Mouse (Mus musculus): ENCODE measurements around the gene Ccdc8. TPM values are rescaled to one million over a fixed set of nuclear protein-coding genes. Genes with fewer than 3 reads are reported as not detected.
A peak's percentile ranks its signal among the peaks of the same experiment; 100 is the strongest.

Gene Ccdc8
- polyA plus RNA-seq, 1 experiment from 2014 or later = 24.7 TPM

DNA sequence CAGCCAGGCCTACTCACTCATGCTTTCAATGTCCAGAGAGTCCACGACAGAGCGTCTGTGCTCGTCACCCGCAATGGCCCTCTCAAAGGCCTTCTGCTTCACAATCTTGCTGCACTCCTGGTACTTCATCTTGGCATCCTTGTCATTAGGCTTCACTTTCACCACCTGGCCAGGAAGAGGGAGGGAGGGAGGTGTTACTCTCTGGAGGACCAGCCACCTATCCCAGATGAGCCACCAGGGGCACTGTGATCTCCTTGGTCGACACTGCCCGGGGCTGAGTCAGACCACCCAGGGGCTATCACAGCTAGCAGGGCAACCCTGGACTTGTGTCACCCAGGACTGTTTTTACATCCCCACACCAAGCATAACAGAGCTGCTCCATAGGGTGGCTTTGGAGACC is 22.9 kb downstream of the Ccdc8 start:
- Histone ChIP-seq H3K27me3 (replicated peaks; ENCODE audit: control insufficient read depth, insufficient read depth, low read length) (no peaks in the 10 kb centered on the region), H3K4me2 (ENCODE audit: low read depth, low read length) (no peak overlapping the region), H3K4me3 (ENCODE audit: low read depth, low read length) (no peak overlapping the region), H3K36me3 (ENCODE audit: control insufficient read depth, insufficient read depth, low read length) (peaks cover 91% of the 10 kb centered on the region), H3K4me1 (ENCODE audit: control insufficient read depth, insufficient read depth, low read length) (0 out of 2 replicates have a peak, but pooled peaks cover 7% of the 10 kb centered on the region), H3K9ac (ENCODE audit: low read depth, low read length) (no peak overlapping the region), H3K27ac (replicated peaks; ENCODE audit: low read depth, low read length) (no peak overlapping the region), H3K9me3 (ENCODE audit: control insufficient read depth, low read length) (no peaks in the 10 kb centered on the region)
- 85% methylated on average over 6 of the region's 6 CpGs for WGBS
- ATAC-seq (ENCODE audit: low read depth) (no peak), DNase-seq (ENCODE audit: low spot score) (no peak)

DNA sequence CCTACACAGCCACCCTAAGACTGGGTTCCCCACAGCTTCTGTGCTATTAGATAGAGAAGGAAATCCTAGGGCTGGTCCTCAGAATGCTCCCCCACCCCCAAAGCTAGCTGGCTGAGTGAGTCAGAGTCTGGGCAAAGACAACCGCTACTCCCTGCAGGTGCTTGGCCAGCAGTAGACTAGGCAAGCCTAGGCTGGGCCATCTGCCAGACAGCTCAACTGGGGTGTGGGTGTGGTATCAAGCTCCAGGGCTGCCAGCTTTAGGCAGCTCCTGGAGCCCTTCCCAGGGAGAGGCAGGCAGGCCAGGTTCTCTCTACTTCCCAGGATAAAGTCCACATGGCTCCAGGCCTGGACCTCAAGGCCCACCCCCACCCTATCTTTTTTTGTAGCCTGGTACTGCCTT is 24.5 kb downstream of the Ccdc8 start:
- WGBS = 33% methylated on average over 1 of the region's 1 CpGs
- DNase-seq (ENCODE audit: low spot score) = peak; percentile 94
- H3K9me3 ChIP-seq (ENCODE audit: control insufficient read depth, low read length) = no peaks in the 10 kb centered on the region
- H3K9ac ChIP-seq (ENCODE audit: low read depth, low read length) = no peak overlapping the region
- H3K27ac ChIP-seq (replicated peaks; ENCODE audit: low read depth, low read length) = peak overlapping the region; percentile 56; the same call in 1 of the 2 replicates
- no peak overlapping the region for H3K4me3 ChIP-seq (ENCODE audit: low read depth, low read length)
- H3K4me2 ChIP-seq (ENCODE audit: low read depth, low read length) = no peak overlapping the region
- H3K36me3 ChIP-seq (ENCODE audit: control insufficient read depth, insufficient read depth, low read length) = peaks cover 92% of the 10 kb centered on the region
- peak; percentile 87 for ATAC-seq (ENCODE audit: low read depth)
- 0 out of 2 replicates have a peak, but pooled peaks cover 7% of the 10 kb centered on the region for H3K4me1 ChIP-seq (ENCODE audit: control insufficient read depth, insufficient read depth, low read length)
- H3K27me3 ChIP-seq (replicated peaks; ENCODE audit: control insufficient read depth, insufficient read depth, low read length) = no peaks in the 10 kb centered on the region

DNA sequence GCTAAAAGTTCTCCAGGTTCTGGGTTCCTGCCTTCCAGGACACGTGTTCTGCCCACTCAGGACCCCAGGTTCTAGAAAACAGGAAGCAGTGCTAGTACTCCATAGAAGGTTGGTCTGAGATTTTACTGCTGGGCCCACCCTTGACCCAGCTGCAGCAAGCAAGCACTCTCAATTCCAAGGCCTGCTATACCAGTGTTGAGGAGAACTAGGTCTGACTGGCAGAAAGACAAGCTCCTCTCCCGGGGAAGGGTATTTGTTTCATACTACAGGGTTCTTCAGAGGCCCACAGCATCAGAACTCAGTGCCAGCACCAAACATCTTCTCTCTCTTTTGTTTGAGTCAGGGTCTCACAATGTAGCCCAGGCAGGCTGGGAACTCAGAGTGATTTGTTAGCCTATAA is 25.4 kb downstream of the Ccdc8 start:
- Histone ChIP-seq H3K9me3 (ENCODE audit: control insufficient read depth, low read length) (no peaks in the 10 kb centered on the region), H3K4me2 (ENCODE audit: low read depth, low read length) (no peak overlapping the region), H3K4me1 (ENCODE audit: control insufficient read depth, insufficient read depth, low read length) (0 out of 2 replicates have a peak, but pooled peaks cover 7% of the 10 kb centered on the region), H3K27me3 (replicated peaks; ENCODE audit: control insufficient read depth, insufficient read depth, low read length) (no peaks in the 10 kb centered on the region), H3K27ac (replicated peaks; ENCODE audit: low read depth, low read length) (no peak overlapping the region), H3K4me3 (ENCODE audit: low read depth, low read length) (no peak overlapping the region), H3K9ac (ENCODE audit: low read depth, low read length) (no peak overlapping the region), H3K36me3 (ENCODE audit: control insufficient read depth, insufficient read depth, low read length) (peaks cover 92% of the 10 kb centered on the region)
- WGBS = 83% methylated on average over 2 of the region's 2 CpGs
- no peak for DNase-seq (ENCODE audit: low spot score)
- no peak for ATAC-seq (ENCODE audit: low read depth)

DNA sequence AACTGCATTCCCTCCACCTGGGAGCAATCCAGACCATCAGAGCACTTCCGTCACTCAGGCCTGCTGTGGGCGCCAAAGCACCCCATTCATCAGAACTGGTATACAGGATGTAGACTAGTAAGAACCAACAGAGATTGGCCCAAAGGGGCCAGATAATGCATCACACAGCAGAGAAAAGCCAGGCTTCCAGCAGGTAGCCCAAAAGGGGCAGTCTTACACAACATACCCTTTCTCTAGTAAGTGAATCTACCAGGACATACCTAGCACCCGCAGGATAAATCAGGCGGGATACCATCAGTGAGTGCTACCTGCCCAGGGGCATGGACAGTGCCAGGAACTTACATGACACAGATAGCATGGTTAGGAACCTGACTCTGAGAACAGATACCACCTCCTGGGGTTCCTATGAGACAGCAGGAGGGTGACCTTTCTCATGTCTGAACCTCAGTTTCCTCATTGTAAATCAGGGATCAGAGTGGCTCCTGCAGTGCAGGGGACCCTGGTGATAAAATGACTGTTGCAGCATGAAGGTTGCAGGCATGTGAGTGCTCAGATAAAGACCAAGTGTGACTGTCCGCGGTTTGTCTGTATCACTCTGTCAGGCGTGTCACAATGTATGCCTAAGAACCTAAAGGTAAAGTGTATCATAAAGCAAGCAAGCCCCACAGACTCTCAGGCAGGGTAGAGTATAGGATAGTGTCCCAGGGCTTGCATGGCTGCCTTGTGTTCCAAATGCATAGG is 27.1 kb downstream of the Ccdc8 start:
- Histone ChIP-seq H3K4me3 (ENCODE audit: low read depth, low read length) (no peak overlapping the region), H3K9ac (ENCODE audit: low read depth, low read length) (no peak overlapping the region), H3K4me1 (ENCODE audit: control insufficient read depth, insufficient read depth, low read length) (0 out of 2 replicates have a peak, but pooled peaks cover 7% of the 10 kb centered on the region), H3K36me3 (ENCODE audit: control insufficient read depth, insufficient read depth, low read length) (peaks cover 85% of the 10 kb centered on the region), H3K27ac (replicated peaks; ENCODE audit: low read depth, low read length) (no peak overlapping the region), H3K27me3 (replicated peaks; ENCODE audit: control insufficient read depth, insufficient read depth, low read length) (no peaks in the 10 kb centered on the region), H3K9me3 (ENCODE audit: control insufficient read depth, low read length) (no peaks in the 10 kb centered on the region), H3K4me2 (ENCODE audit: low read depth, low read length) (no peak overlapping the region)
- 85% methylated on average over 7 of the region's 7 CpGs for WGBS
- DNase-seq (ENCODE audit: low spot score) (no peak), ATAC-seq (ENCODE audit: low read depth) (no peak)

DNA sequence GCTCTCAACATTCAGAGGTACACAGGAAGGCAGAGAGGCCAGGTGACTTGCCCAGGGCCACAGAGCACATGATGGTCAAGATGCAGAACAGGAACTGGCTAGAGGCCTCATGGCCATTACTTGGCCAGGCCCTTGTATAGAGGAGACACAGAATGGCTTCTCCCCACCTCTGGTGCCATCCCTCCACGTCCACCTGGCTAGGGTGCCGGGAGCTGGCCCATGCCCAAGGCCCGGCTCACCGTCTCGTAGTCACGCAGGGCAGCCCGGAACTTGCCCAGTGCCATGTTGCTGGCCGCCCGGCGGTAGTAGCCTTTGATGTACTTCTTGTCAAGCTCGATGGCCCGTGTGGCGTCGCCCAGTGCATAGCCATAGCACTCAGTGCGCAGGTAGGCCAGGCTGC is 29.7 kb downstream of the Ccdc8 start:
- no peak overlapping the region for H3K9ac ChIP-seq (ENCODE audit: low read depth, low read length)
- no peaks in the 10 kb centered on the region for H3K9me3 ChIP-seq (ENCODE audit: control insufficient read depth, low read length)
- H3K4me2 ChIP-seq (ENCODE audit: low read depth, low read length) = no peak overlapping the region
- ATAC-seq (ENCODE audit: low read depth) (no peak), DNase-seq (ENCODE audit: low spot score) (no peak)
- peaks cover 18% of the 10 kb centered on the region for H3K4me1 ChIP-seq (ENCODE audit: control insufficient read depth, insufficient read depth, low read length)
- H3K27ac ChIP-seq (replicated peaks; ENCODE audit: low read depth, low read length) = no peak overlapping the region
- WGBS = 97% methylated on average over 15 of the region's 15 CpGs
- no peaks in the 10 kb centered on the region for H3K27me3 ChIP-seq (replicated peaks; ENCODE audit: control insufficient read depth, insufficient read depth, low read length)
- peaks cover 62% of the 10 kb centered on the region for H3K36me3 ChIP-seq (ENCODE audit: control insufficient read depth, insufficient read depth, low read length)
- no peak overlapping the region for H3K4me3 ChIP-seq (ENCODE audit: low read depth, low read length)

DNA sequence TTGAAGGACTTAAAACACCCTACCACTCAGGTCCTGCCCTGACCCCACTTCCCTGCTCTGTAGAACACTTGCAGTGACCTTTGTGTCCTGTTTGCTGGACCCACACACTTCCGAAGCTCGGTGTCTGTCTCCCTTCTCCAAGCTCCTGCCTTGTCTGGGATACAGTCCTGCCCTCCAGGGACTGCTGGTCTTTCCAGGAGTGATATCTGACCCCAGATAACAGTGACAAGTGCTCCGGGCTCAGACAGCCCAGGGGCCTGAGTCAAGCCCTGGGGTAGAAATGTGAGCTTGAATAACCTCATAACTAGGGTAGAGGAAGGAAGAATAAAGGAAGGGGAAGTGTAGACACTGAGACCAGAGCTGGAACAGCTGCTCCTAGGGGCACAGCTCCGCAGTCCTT is 31.2 kb downstream of the Ccdc8 start:
- Histone ChIP-seq H3K9me3 (ENCODE audit: control insufficient read depth, low read length) (no peaks in the 10 kb centered on the region), H3K4me2 (ENCODE audit: low read depth, low read length) (no peak overlapping the region), H3K36me3 (ENCODE audit: control insufficient read depth, insufficient read depth, low read length) (peaks cover 50% of the 10 kb centered on the region), H3K4me1 (ENCODE audit: control insufficient read depth, insufficient read depth, low read length) (peaks cover 13% of the 10 kb centered on the region), H3K9ac (ENCODE audit: low read depth, low read length) (no peak overlapping the region), H3K4me3 (ENCODE audit: low read depth, low read length) (no peak overlapping the region), H3K27me3 (replicated peaks; ENCODE audit: control insufficient read depth, insufficient read depth, low read length) (no peaks in the 10 kb centered on the region), H3K27ac (replicated peaks; ENCODE audit: low read depth, low read length) (no peak overlapping the region)
- DNase-seq (ENCODE audit: low spot score) (no peak), ATAC-seq (ENCODE audit: low read depth) (no peak)
- WGBS = 64% methylated on average over 4 of the region's 4 CpGs

DNA sequence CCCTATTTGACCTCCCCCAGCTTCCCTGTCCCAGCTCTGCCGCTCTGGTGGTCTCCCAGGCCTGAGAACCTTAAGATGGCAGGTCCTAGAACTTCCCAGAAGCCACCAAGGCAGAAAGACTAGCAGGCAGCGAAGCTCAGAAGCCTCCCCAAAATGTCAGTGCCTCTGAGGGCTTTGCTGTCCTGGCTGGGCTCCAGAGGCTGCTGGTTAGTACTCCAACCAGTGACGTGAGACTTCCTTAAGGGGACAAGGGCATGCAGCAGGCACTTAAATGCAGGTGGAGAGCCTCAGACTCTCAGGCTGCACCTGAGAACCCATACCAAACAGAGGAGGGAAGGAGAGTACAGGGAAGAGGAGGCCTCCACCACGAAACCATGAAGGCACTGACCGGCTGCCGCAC is 31.6 kb downstream of the Ccdc8 start:
- 69% methylated on average over 4 of the region's 6 CpGs for WGBS
- Histone ChIP-seq H3K4me3 (ENCODE audit: low read depth, low read length) (no peak overlapping the region), H3K27ac (replicated peaks; ENCODE audit: low read depth, low read length) (peak overlapping the region; percentile 40; the same call in 1 of the 2 replicates), H3K36me3 (ENCODE audit: control insufficient read depth, insufficient read depth, low read length) (peaks cover 47% of the 10 kb centered on the region), H3K9ac (ENCODE audit: low read depth, low read length) (no peak overlapping the region), H3K4me2 (ENCODE audit: low read depth, low read length) (no peak overlapping the region), H3K9me3 (ENCODE audit: control insufficient read depth, low read length) (no peaks in the 10 kb centered on the region), H3K27me3 (replicated peaks; ENCODE audit: control insufficient read depth, insufficient read depth, low read length) (no peaks in the 10 kb centered on the region), H3K4me1 (ENCODE audit: control insufficient read depth, insufficient read depth, low read length) (peaks cover 13% of the 10 kb centered on the region)
- no peak for ATAC-seq (ENCODE audit: low read depth)
- DNase-seq (ENCODE audit: low spot score) = no peak

DNA sequence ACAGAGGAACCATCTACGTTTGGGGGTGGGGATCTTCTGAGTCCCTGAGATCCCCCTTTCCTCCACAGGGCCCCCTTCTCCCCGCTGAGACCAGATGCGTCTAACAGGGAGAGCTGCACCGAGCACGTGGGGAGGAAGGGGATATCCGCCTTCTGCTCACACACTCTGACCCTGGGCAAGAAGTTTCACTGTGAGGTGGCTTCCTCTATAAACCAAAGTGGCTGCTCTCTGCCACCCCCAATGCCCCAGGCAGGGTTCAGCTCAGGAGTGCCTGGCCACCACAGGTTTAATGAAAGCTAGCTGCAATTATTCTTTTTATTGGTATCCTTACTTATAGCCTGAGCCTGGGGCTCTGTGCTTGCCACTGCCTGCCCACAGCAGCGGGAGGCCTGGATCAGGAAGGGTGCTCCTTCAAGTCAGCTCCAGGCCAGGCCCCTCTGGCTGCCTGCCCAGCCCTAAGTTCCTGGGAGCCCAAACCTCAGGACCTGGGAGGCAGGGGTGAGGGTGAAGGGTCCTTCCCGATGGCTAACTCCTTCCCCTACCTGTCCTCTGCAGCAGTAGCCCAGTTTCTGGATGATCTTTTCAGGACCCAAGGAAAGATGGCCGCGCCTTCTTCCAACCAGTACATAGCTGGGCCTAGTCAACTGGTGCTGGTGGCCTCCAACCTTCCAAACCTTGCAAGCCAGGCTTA is 32.5 kb downstream of the Ccdc8 start:
- DNase-seq (ENCODE audit: low spot score) (no peak), ATAC-seq (ENCODE audit: low read depth) (no peak)
- Histone ChIP-seq H3K36me3 (ENCODE audit: control insufficient read depth, insufficient read depth, low read length) (peaks cover 39% of the 10 kb centered on the region), H3K4me2 (ENCODE audit: low read depth, low read length) (peak overlapping the region; percentile 82; the same call in 1 of the 2 replicates), H3K4me3 (ENCODE audit: low read depth, low read length) (no peak overlapping the region), H3K27me3 (replicated peaks; ENCODE audit: control insufficient read depth, insufficient read depth, low read length) (no peaks in the 10 kb centered on the region), H3K27ac (replicated peaks; ENCODE audit: low read depth, low read length) (peak overlapping the region; percentile 40; the same call in 1 of the 2 replicates), H3K9ac (ENCODE audit: low read depth, low read length) (no peak overlapping the region), H3K9me3 (ENCODE audit: control insufficient read depth, low read length) (no peaks in the 10 kb centered on the region), H3K4me1 (ENCODE audit: control insufficient read depth, insufficient read depth, low read length) (peaks cover 13% of the 10 kb centered on the region)
- WGBS = 74% methylated on average over 10 of the region's 10 CpGs
